Mouse (Mus musculus): ENCODE measurements around the gene Gnai2. TPM values are rescaled to one million over a fixed set of nuclear protein-coding genes. Genes with fewer than 3 reads are reported as not detected.

Gene Gnai2
- polyA plus RNA-seq, 1 experiment = 526 TPM

DNA sequence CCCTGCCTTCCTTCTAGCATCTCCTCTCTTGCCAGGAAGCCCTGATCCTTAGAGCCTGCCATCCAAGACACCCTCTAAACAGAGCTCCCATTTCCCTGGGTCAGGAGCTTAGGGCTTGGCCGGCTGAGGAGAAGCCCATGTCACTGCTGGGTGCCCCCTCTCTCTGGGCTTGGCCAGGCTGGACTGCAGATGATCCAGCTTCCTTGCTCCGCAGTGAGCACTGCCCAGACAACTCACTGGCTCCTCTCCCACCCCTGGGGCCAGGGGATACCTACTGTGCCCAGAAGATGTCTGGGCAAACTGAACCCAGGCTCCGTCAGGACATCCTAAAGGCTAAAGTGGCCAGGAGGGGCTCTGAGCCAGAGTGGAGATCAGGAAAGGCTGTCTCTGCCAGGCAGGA lies 24.8 kb upstream of the Gnai2 start:
- 69% methylated on average over 3 of the region's 3 CpGs for WGBS
- no peak for DNase-seq (ENCODE audit: low read depth, low spot score)

GRCm38 (mm10) chr9:107659551-107659950 lies 24.4 kb upstream of the Gnai2 start:
- no peak for DNase-seq (ENCODE audit: low read depth, low spot score)
- WGBS = 52% methylated on average over 10 of the region's 10 CpGs

GRCm38 (mm10) chr9:107658096-107658495 lies 22.9 kb upstream of the Gnai2 start:
- 89% methylated on average over 6 of the region's 6 CpGs for WGBS
- no peak for DNase-seq (ENCODE audit: low read depth, low spot score)

GRCm38 (mm10) chr9:107657144-107657543 lies 22.0 kb upstream of the Gnai2 start:
- 91% methylated on average over 5 of the region's 5 CpGs for WGBS
- DNase-seq (ENCODE audit: low read depth, low spot score) = no peak

DNA sequence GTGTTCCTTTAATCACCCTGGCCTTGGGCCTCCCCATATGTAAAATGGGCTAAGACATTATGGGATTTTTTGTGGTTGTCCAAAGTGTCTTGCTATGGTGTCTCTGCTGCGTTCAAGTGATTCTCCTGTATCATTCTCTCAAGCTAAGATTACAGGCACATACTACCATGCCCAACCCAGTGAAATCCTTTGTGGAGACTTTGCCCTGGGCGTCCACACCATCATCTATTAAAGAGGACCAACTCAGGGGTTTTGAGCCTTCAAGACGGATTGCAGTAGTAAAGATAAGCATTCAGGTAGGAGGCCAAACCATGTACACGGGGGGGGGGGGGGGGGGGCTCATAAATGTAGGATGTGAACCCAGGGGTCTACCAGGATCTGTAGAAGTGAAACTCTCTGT lies 19.4 kb upstream of the Gnai2 start:
- WGBS = 38% methylated on average over 4 of the region's 4 CpGs
- DNase-seq (ENCODE audit: low read depth, low spot score) = no peak

DNA sequence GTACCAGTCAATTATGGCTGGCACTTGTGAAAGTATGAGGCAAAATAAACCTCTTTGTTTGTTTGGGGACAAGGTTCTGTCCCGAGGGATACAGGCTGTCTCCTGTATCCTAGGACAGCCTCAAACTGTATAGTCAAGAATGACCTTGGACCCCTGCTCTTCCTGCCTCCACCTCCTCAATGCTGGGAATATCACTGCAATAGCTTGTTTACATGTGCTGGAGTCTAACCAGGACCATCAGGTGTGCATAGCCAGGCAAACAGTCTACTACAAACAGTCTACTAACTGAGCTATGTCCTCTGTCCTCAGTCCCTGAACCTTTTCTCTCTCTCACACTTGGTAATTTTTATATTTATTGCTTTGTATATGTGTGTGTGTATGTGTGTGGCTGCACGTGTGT lies 18.3 kb upstream of the Gnai2 start:
- WGBS = 40% methylated on average over 2 of the region's 2 CpGs
- DNase-seq (ENCODE audit: low read depth, low spot score) = no peak

GRCm38 (mm10) chr9:107650708-107651481 lies 15.7 kb upstream of the Gnai2 start:
- DNase-seq (ENCODE audit: low read depth, low spot score) = no peak
- WGBS = 63% methylated on average over 12 of the region's 12 CpGs

- WGBS = 74% methylated on average over 7 of the region's 7 CpGs
- no peak for DNase-seq (ENCODE audit: low read depth, low spot score)
These were observed 15.1 kb upstream of the Gnai2 start for GRCm38 (mm10) chr9:107650225-107650624.

GRCm38 (mm10) chr9:107648767-107649166 lies 13.6 kb upstream of the Gnai2 start:
- no peak for DNase-seq (ENCODE audit: low read depth, low spot score)
- 45% methylated on average over 3 of the region's 3 CpGs for WGBS

DNA sequence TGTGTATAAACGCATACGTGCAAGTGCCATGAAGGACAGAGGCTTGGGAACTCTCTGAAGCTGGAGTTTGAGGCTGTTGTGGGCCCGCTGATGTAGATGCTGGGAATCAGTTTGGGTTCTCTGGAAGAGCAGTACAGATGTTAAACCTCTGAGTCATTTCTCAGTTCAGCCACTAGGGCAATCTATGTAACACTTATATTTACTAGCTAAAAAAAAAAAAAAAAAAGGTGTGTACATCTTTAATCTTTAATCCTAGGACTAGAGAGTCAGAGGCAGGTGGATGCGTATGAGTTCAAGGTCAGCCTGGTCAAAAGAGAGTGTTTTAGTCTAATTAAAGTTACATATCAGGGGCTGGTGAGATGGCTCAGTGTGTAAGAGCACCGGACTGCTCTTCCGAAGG lies 11.8 kb upstream of the Gnai2 start:
- DNase-seq (ENCODE audit: low read depth, low spot score) = no peak
- 74% methylated on average over 6 of the region's 6 CpGs for WGBS

- 17% methylated on average over 5 of the region's 5 CpGs for WGBS
- DNase-seq (ENCODE audit: low read depth, low spot score) = no peak
These were observed 10.4 kb upstream of the Gnai2 start for GRCm38 (mm10) chr9:107645577-107645976.

DNA sequence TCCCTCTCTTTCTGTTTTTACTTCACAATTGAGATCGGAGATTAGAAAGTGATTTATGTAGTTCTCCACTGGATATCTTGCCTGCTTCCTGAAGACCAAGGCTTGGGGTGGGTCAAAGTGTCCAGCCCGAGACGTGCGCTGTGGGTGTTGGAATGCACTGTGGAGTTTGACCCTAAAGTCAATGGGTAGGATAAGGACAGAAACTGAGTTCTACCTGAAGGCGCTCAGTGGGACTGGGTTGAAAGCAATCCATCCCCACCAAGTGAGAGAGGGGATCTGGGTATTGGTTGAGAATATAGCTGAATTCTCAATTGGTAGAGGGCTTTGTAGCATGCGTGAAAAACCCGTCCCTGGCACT lies 10.0 kb upstream of the Gnai2 start:
- whole genome bisulfite sequencing = 32% methylated on average over 7 of the region's 7 CpGs
- DNase-seq (ENCODE audit: low read depth, low spot score) = no peak

DNA sequence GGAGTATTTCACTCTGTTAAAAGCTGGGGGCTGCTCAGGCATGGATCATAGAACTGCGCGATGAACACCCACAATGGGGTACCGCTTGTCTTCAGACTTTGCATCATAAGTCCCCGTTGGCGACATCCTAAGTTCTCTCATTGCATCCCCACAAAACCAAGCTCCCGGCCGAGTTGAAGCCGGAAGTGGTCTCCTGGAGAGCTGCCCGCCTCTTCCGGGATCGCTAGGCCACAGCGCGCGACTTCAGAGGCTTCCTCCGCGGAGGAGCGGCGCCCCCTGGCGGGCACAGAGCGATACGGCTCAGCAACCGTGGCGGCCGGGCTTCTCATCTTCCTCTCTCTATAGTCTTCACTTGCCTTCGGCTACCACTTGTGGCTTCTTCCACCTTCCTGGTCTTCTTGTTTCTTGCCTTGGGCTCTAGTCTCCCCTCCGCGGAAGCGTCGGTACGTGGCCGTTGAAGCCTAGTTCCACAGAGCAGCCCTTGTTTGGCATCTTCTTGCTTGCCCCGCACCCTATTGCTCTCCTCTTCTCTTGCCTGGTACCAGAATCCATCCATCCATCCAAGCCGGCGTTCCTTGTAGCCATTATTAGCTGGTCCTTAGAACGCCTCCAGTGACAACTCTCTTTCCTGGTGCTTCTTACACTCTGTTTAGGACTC lies 9.5 kb upstream of the Gnai2 start:
- DNase-seq (ENCODE audit: low read depth, low spot score) = no peak
- 2% methylated on average over 35 of the region's 35 CpGs for WGBS

DNA sequence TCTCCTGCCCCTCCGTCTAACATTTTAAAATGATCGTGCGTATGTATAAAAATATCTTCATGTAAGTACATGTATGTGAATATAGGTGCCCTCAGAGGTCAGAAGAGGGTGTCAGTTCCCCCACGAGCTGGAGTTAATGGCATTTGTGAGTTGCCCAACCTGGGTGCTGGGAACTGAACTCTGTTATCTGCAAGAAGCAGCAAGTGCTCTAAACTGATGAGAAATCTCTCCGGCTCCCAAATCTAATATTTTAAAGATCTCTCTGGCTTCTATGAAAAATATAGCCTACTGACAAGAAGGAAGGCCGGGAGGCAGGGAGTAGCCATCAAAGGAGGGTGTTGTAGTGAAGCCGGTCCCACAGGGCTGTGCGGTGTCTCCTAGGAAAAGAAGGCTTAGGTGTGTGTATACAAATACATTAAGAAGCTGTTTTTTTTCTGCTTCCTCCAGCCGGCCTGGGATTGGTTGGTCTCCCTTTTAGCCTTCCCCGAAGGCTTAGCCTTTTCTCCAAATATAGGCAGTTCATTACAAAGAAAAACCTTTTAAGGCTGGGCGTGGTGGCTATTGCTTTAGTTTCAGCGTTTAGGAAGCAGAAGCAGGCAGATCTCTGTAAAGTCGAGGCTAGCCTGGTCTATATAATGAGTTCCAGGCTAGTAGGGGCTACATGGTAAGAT lies 8.5 kb upstream of the Gnai2 start:
- 91% methylated on average over 13 of the region's 13 CpGs for WGBS
- no peak for DNase-seq (ENCODE audit: low read depth, low spot score)

DNA sequence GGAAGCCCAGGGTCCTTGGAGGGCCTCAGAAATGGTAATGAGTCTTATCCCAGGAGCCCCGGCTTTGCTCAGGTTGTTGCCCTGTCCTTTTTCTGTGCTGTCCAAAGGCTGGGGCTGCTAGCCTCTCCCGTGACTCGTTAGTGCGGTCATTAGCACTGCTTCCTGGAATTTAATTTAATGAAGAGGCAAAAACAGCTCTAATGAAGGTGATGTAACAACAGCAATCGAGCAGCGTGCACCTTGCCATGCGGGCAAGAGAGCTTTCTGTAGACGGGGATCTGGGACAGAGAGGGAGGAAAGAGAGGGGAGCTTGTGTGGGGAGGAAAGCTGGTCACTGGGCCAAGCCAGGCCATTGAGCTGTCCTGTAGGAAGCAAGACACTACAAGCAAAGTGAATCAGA lies 6.5 kb upstream of the Gnai2 start:
- no peak for DNase-seq (ENCODE audit: low read depth, low spot score)
- WGBS = 85% methylated on average over 8 of the region's 8 CpGs

- DNase-seq (ENCODE audit: low read depth, low spot score) = no peak
These were observed 5.1 kb upstream of the Gnai2 start for GRCm38 (mm10) chr9:107640257-107640772.

DNA sequence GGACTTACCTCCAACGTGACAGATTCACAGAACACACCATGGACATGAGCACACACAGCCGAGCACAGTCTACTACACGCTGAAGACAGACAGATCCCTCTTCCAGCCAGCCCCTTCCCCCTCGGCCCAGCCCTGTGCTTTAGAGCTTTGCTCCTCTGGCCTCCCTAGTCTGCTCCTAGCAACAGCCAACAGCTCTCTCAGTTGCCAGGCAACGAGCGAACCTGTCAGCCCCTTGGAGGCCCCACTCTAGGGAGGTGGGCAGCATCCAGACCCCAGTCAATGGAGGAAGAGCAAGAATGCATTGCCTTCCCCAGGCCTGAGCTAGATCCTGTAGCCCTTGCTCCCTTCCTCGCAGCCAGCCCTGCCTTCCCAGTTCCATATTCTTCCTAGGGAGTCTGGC lies 1.9 kb upstream of the Gnai2 start:
- 76% methylated on average over 7 of the region's 7 CpGs for WGBS

More at GRCm38 (mm10) chr9:107640257-107640772, 5.1 kb upstream of the Gnai2 start:
- WGBS = 51% methylated on average over 8 of the region's 8 CpGs

DNA sequence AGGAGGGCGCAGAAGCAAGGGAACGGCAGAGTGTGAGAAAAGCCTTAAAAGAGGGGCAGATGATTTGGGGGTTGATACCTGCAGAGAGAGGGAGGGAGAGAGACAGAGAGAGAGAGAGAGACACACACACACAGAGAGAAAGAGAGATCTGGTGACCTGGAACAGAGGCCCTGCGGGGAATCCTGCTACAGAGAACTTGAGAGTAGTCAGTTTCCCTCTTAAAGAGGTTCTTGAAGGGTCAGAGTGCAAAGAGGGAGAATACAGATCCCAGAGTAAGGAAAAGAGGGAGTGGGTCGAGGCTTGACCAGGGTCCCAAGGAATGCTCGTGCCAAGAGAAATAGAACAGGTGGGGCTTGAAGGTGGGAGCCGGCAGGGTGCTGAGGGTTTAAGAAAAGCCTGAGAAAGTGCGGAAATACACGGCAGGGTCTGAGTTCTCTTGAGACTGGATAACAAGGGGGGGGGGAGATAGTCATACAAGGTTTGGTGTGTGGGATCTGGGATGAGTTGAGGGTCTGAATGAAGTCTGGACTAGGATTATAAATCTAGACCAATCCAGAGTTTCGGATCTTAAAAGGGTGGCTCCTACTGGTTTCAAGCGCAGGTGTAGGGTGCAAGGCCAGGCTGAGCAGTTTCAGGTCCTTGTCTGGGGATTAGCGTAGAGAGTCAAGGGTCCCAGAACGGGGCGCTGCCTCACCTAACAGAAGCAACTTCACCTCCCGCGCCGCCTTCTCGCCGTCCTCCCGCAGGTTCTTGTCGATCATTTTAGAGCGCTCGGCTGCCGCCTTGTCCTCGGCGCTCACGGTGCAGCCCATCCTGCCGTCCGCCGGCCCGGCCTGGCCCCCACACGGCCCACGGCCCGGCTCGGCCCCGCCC lies 525 bp downstream of the Gnai2 start:
- 2% methylated on average over 35 of the region's 35 CpGs for WGBS
- DNase-seq (ENCODE audit: low read depth, low spot score) = no peak

More for the DNA sequence above, 1.9 kb upstream of the Gnai2 start:
- DNase-seq (ENCODE audit: low read depth, low spot score) = no peak

DNA sequence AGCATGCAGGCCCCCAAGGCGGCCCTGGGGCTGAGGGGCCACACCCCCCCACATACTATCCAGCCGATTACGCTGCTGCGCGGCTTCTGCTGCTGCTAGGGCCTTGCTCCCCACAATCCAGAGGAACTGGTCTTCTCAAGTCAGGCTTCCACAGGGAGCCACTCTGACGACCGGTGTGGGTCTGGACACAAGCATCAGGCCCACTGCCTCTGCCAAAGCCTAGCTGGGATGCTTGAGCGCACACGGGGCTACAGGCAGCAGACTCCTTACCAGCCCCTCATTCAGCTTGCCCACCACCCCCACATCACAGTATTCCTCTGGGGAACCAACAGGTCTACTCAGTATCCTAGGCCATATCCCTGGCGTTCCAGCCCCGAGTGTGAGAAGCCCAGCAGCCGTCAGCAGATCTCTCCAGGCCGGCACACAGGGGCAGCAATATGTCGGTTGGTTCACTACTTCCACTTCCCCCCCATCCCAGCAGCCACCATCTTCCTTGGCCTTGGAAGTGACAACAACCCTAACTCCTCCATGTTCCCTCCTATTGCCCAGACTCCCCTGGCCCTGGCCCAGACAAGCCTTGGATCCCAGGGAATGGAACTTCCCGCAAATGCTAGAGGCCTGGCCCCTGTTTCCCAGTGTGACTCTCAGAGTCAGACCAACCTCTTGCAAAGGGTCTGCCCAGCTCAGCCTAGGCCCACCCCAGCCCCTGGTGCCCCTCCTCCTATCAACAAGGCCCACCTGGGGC lies 1.3 kb downstream of the Gnai2 start:
- 1% methylated on average over 15 of the region's 15 CpGs for WGBS

More for the DNA sequence above, 1.3 kb downstream of the Gnai2 start:
- DNase-seq (ENCODE audit: low read depth, low spot score) = no peak
